16 mouse cellular contexts compared by ENCODE assay signal in the genomic region with DNA sequence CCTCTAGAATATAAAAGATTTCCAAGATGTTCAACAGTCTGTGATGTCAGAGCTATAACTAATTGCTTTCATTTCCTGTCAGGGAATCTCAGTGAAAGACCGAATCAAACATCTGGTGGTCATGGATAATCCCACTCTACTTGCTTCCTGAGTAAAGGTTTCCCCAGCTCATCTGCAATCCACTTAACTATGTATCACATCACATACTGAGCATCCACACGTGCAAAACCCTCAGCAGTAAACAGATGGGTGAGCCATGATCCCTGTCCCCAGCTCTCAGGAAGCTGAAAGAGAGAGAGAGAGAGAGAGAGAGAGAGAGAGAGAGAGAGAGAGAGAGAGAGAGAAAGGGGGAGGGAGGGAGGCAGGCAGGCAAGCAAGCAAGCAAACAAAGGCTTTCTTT. TPM values are rescaled to one million over a fixed set of nuclear protein-coding genes. Genes with fewer than 3 reads are reported as not detected.
DNase-seq lines count a peak whose midpoint lies in the region; ATAC-seq and TF ChIP-seq lines count a peak whose summit lies in the region.
"Had no signal": no experiment of that assay in that cellular context is flagged by ENCODE, and none has a peak within 500 bp of the region (broad histone marks: within the 10 kb centered on the region; RNA-seq: fewer than 3 reads in every experiment).

No protein-coding gene starts in this region.

- H3K4me3 ChIP-seq in midbrain, embryonic 10.5 days: no peak overlapping the region
- no peak overlapping the region for H3K4me3 ChIP-seq in midbrain, postnatal 0 days (ENCODE audit: low read depth, low read length)
- no peak overlapping the region for H3K4me3 ChIP-seq in macrophage (ENCODE audit: inconsistent target)
- H3K4me3 ChIP-seq: forebrain, embryonic 10.5 days; midbrain, embryonic 15.5 days had no signal

- H3K4me2 ChIP-seq in midbrain, postnatal 0 days (ENCODE audit: low read depth, low read length, poor library complexity, severe bottlenecking): no peak overlapping the region
- H3K4me2 ChIP-seq: liver, embryonic 11.5 days; midbrain, embryonic 15.5 days had no signal

- no peak overlapping the region for H3K9ac ChIP-seq in midbrain, postnatal 0 days (replicated peaks; ENCODE audit: low read length, poor library complexity, severe bottlenecking)
- H3K9ac ChIP-seq: midbrain, embryonic 15.5 days had no signal

- no peak for TF ChIP-seq CTCF in midbrain, postnatal 0 days (IDR thresholded peaks at IDR 0.05)

- H3K4me1 ChIP-seq in midbrain, embryonic 10.5 days: peaks cover 15% of the 10 kb centered on the region
- H3K4me1 ChIP-seq in midbrain, postnatal 0 days (ENCODE audit: insufficient read depth, low read length): no peaks in the 10 kb centered on the region
- H3K4me1 ChIP-seq: midbrain, embryonic 15.5 days had no signal

- no peaks in the 10 kb centered on the region for H3K36me3 ChIP-seq in midbrain, embryonic 10.5 days
- H3K36me3 ChIP-seq in midbrain, postnatal 0 days (ENCODE audit: insufficient read depth, low read length): no peaks in the 10 kb centered on the region
- no peaks in the 10 kb centered on the region for H3K36me3 ChIP-seq in macrophage (ENCODE audit: inconsistent target)
- H3K36me3 ChIP-seq: forebrain, embryonic 10.5 days; midbrain, embryonic 15.5 days had no signal

- DNase-seq in heart, adult 11 months: peak; percentile 54
- no peak for DNase-seq in heart, adult 8-10 months (ENCODE audit: low spot score)
- DNase-seq in midbrain, embryonic 10.5 days (ENCODE audit: low spot score): no peak
- no peak for DNase-seq in midbrain, postnatal 0 days (ENCODE audit: low spot score)
- DNase-seq in layer of hippocampus, adult 9-11 months: no peak
- DNase-seq in right cerebral cortex, postnatal 4 days: no peak
- DNase-seq in frontal cortex, postnatal 14 days (ENCODE audit: low spot score in 2 of 2): no peak
- DNase-seq: adrenal gland, postnatal 36 days; cerebellum, adult 18-20 months; gastrocnemius, postnatal 10 days; lung, postnatal 10 days had no signal

- ATAC-seq in midbrain, postnatal 0 days (ENCODE audit: low FRiP score): no peak
- ATAC-seq: midbrain, embryonic 15.5 days had no signal

- 60% methylated on average over 2 of the region's 2 CpGs for WGBS in midbrain, embryonic 10.5 days
- 33% methylated on average over 2 of the region's 2 CpGs for WGBS in midbrain, postnatal 0 days
- WGBS in macrophage (ENCODE audit: missing documents): 27% methylated on average over 1 of the region's 2 CpGs

- peaks cover 83% of the 10 kb centered on the region for H3K79me2 ChIP-seq in macrophage (ENCODE audit: inconsistent target)

- H3K27ac ChIP-seq in midbrain, embryonic 10.5 days (replicated peaks): 0 out of 2 replicates have a peak overlapping the region, but pooled peaks have one; percentile 33
- no peak overlapping the region for H3K27ac ChIP-seq in midbrain, postnatal 0 days (ENCODE audit: low read depth, low read length)
- H3K27ac ChIP-seq in macrophage: peak overlapping the region; percentile 87
- H3K27ac ChIP-seq: forebrain, embryonic 10.5 days; midbrain, embryonic 15.5 days had no signal

- H3K27me3 ChIP-seq in midbrain, embryonic 10.5 days (ENCODE audit: low read depth, poor library complexity, severe bottlenecking): no peaks in the 10 kb centered on the region
- no peaks in the 10 kb centered on the region for H3K27me3 ChIP-seq in midbrain, postnatal 0 days (ENCODE audit: insufficient read depth, low read length)
- H3K27me3 ChIP-seq: midbrain, embryonic 15.5 days had no signal

- no peaks in the 10 kb centered on the region for H3K9me3 ChIP-seq in midbrain, embryonic 10.5 days (replicated peaks)
- H3K9me3 ChIP-seq in midbrain, postnatal 0 days (ENCODE audit: low read length): no peaks in the 10 kb centered on the region
- H3K9me3 ChIP-seq: forebrain, embryonic 10.5 days; G1E; midbrain, embryonic 15.5 days had no signal

RNA-seq across cellular contexts. Expression of a gene that starts 51.8 kb away (rescaled TPM):
- total RNA-seq in heart, adult 8-10 months (2022): 10 to 100 TPM; 13.2 to 14.5 (median 13.5) TPM
- 3.2 and 4.6 TPM in 2 replicates for polyA plus RNA-seq in midbrain, embryonic 10.5 days (2016; fragmentation: Nextera tagmentation; extraction: Ambion mirVana)
- total RNA-seq in midbrain, postnatal 0 days (2014; rRNA removed): 3.9 and 5.4 TPM in 2 replicates
- 2.3 TPM in 2 replicates for polyA plus RNA-seq in midbrain, postnatal 0 days (2015; fragmentation: Nextera tagmentation; extraction: Ambion mirVana)
- 100 to 1,000 TPM in 25 of 26 experiments, 10 to 100 TPM in 1; 90.4 to 656 (median 263) TPM for total RNA-seq in macrophage (2018; cell fraction: chromatin; rRNA removed)
- total RNA-seq in macrophage (2018; cell fraction: cytosol; rRNA removed): 10 to 100 TPM; 26.8 to 77.1 (median 51.1) TPM
- total RNA-seq in macrophage (2018; cell fraction: nucleus; rRNA removed): 100 to 1,000 TPM in 13 of 26 experiments, 10 to 100 TPM in 13; 37.0 to 278 (median 131) TPM
- polyA plus RNA-seq in macrophage (2018): 53.1 to 81.3 TPM (median 56.1 TPM) in 3 replicates
